Mouse (Mus musculus): ENCODE data around the gene Capn8. TPM values are rescaled to one million over a fixed set of nuclear protein-coding genes. Genes with fewer than 3 reads are reported as not detected.
"Not testable (repeated sequence)": the region's sequence is repeated elsewhere in the genome, so short reads cannot be mapped to it uniquely, and the experiment has no call there.

Capn8 gene
- polyA plus RNA-seq, 1 experiment from 2014 or later = 0.08 TPM

- H3K27me3 ChIP-seq = no peaks in the 10 kb centered on the region
- 0 out of 2 replicates have a peak, but pooled peaks cover 2% of the 10 kb centered on the region for H3K4me1 ChIP-seq
- H3K27ac ChIP-seq = no peak overlapping the region
- H3K36me3 ChIP-seq = no peaks in the 10 kb centered on the region
- H3K9ac ChIP-seq = no peak overlapping the region
- no peak overlapping the region for H3K4me3 ChIP-seq
- ATAC-seq (ENCODE audit: insufficient number of reproducible peaks, insufficient read depth, low FRiP score, low TSS enrichment) = no peak
- no peaks in the 10 kb centered on the region for H3K9me3 ChIP-seq
- 93% methylated on average over 4 of the region's 4 CpGs for WGBS
- no peak overlapping the region for H3K4me2 ChIP-seq (replicated peaks)
Observed at GRCm38 (mm10) chr1:182629228-182629627, 64.4 kb downstream of the Capn8 start.

GRCm38 (mm10) chr1:182633712-182634294 is 69.0 kb downstream of the Capn8 start:
- 82% methylated on average over 12 of the region's 12 CpGs for WGBS
- no peak overlapping the region for H3K4me2 ChIP-seq (replicated peaks)
- no peak overlapping the region for H3K4me3 ChIP-seq

GRCm38 (mm10) chr1:182639016-182639415 is 74.2 kb downstream of the Capn8 start:
- Histone ChIP-seq H3K4me3 (no peak overlapping the region), H3K4me1 (peaks cover 12% of the 10 kb centered on the region; the same call in 1 of the 2 replicates), H3K27me3 (no peaks in the 10 kb centered on the region), H3K36me3 (no peaks in the 10 kb centered on the region), H3K4me2 (replicated peaks) (no peak overlapping the region), H3K27ac (no peak overlapping the region), H3K9ac (no peak overlapping the region), H3K9me3 (no peaks in the 10 kb centered on the region)
- WGBS = 53% methylated on average over 7 of the region's 7 CpGs
- no peak for ATAC-seq (ENCODE audit: insufficient number of reproducible peaks, insufficient read depth, low FRiP score, low TSS enrichment)

More at GRCm38 (mm10) chr1:182633712-182634294, 69.0 kb downstream of the Capn8 start:
- Histone ChIP-seq H3K36me3 (no peaks in the 10 kb centered on the region), H3K9me3 (no peaks in the 10 kb centered on the region), H3K27ac (no peak overlapping the region), H3K9ac (no peak overlapping the region), H3K27me3 (no peaks in the 10 kb centered on the region), H3K4me1 (no peaks in the 10 kb centered on the region)
- no peak for ATAC-seq (ENCODE audit: insufficient number of reproducible peaks, insufficient read depth, low FRiP score, low TSS enrichment)

GRCm38 (mm10) chr1:182639456-182639855 is 74.6 kb downstream of the Capn8 start:
- WGBS = 83% methylated on average over 5 of the region's 5 CpGs
- Histone ChIP-seq H3K4me3 (no peak overlapping the region), H3K9me3 (no peaks in the 10 kb centered on the region), H3K4me2 (replicated peaks) (no peak overlapping the region), H3K9ac (no peak overlapping the region), H3K36me3 (no peaks in the 10 kb centered on the region), H3K27ac (no peak overlapping the region), H3K4me1 (peaks cover 12% of the 10 kb centered on the region; the same call in 1 of the 2 replicates), H3K27me3 (no peaks in the 10 kb centered on the region)
- ATAC-seq (ENCODE audit: insufficient number of reproducible peaks, insufficient read depth, low FRiP score, low TSS enrichment) = no peak

GRCm38 (mm10) chr1:182640094-182640493 is 75.3 kb downstream of the Capn8 start:
- no peak overlapping the region for H3K27ac ChIP-seq
- no peak overlapping the region for H3K9ac ChIP-seq
- ATAC-seq (ENCODE audit: insufficient number of reproducible peaks, insufficient read depth, low FRiP score, low TSS enrichment) = no peak
- no peak overlapping the region for H3K4me2 ChIP-seq (replicated peaks)
- 71% methylated on average over 4 of the region's 4 CpGs for WGBS
- H3K4me3 ChIP-seq = no peak overlapping the region
- no peaks in the 10 kb centered on the region for H3K27me3 ChIP-seq
- no peaks in the 10 kb centered on the region for H3K9me3 ChIP-seq
- H3K4me1 ChIP-seq = peaks cover 13% of the 10 kb centered on the region; the same call in 1 of the 2 replicates
- H3K36me3 ChIP-seq = no peaks in the 10 kb centered on the region

GRCm38 (mm10) chr1:182642779-182643178 is 78.0 kb downstream of the Capn8 start:
- no peak for ATAC-seq (ENCODE audit: insufficient number of reproducible peaks, insufficient read depth, low FRiP score, low TSS enrichment)
- peaks cover 20% of the 10 kb centered on the region; the same call in 1 of the 2 replicates for H3K4me1 ChIP-seq
- no peaks in the 10 kb centered on the region for H3K9me3 ChIP-seq
- no peak overlapping the region for H3K4me3 ChIP-seq
- no peaks in the 10 kb centered on the region for H3K36me3 ChIP-seq
- no peak overlapping the region for H3K27ac ChIP-seq
- H3K4me2 ChIP-seq (replicated peaks) = no peak overlapping the region
- no peak overlapping the region for H3K9ac ChIP-seq
- WGBS = 46% methylated on average over 2 of the region's 2 CpGs
- no peaks in the 10 kb centered on the region for H3K27me3 ChIP-seq

GRCm38 (mm10) chr1:182644418-182644817 is 79.6 kb downstream of the Capn8 start:
- WGBS = 84% methylated on average over 8 of the region's 8 CpGs
- not testable (repeated sequence) for H3K4me2 ChIP-seq (replicated peaks); H3K9ac ChIP-seq; H3K9me3 ChIP-seq; H3K27ac ChIP-seq; H3K36me3 ChIP-seq; H3K27me3 ChIP-seq; ATAC-seq (ENCODE audit: insufficient number of reproducible peaks, insufficient read depth, low FRiP score, low TSS enrichment); H3K4me3 ChIP-seq
- H3K4me1 ChIP-seq = peaks cover 20% of the 10 kb centered on the region; the same call in 1 of the 2 replicates

- H3K4me1 ChIP-seq = peaks cover 20% of the 10 kb centered on the region; the same call in 1 of the 2 replicates
- H3K4me2 ChIP-seq (replicated peaks) = no peak overlapping the region
- no peak overlapping the region for H3K4me3 ChIP-seq
- ATAC-seq (ENCODE audit: insufficient number of reproducible peaks, insufficient read depth, low FRiP score, low TSS enrichment) = no peak
- WGBS = 38% methylated on average over 6 of the region's 6 CpGs
- no peak overlapping the region for H3K9ac ChIP-seq
- H3K27ac ChIP-seq = no peak overlapping the region
- no peaks in the 10 kb centered on the region for H3K9me3 ChIP-seq
- H3K27me3 ChIP-seq = no peaks in the 10 kb centered on the region
- H3K36me3 ChIP-seq = no peaks in the 10 kb centered on the region
Observed at GRCm38 (mm10) chr1:182645211-182645668, 80.4 kb downstream of the Capn8 start.

GRCm38 (mm10) chr1:182646796-182647195 is 82.0 kb downstream of the Capn8 start:
- 53% methylated on average over 3 of the region's 3 CpGs for WGBS
- no peak for ATAC-seq (ENCODE audit: insufficient number of reproducible peaks, insufficient read depth, low FRiP score, low TSS enrichment)
- Histone ChIP-seq H3K4me1 (peaks cover 20% of the 10 kb centered on the region; the same call in 1 of the 2 replicates), H3K9me3 (no peaks in the 10 kb centered on the region), H3K27ac (no peak overlapping the region), H3K9ac (no peak overlapping the region), H3K27me3 (no peaks in the 10 kb centered on the region), H3K4me3 (no peak overlapping the region), H3K4me2 (replicated peaks) (no peak overlapping the region), H3K36me3 (no peaks in the 10 kb centered on the region)

- Histone ChIP-seq H3K4me1 (no peaks in the 10 kb centered on the region), H3K4me3 (no peak overlapping the region), H3K4me2 (replicated peaks) (no peak overlapping the region), H3K9ac (no peak overlapping the region), H3K27ac (no peak overlapping the region), H3K36me3 (no peaks in the 10 kb centered on the region), H3K9me3 (no peaks in the 10 kb centered on the region), H3K27me3 (no peaks in the 10 kb centered on the region)
- ATAC-seq (ENCODE audit: insufficient number of reproducible peaks, insufficient read depth, low FRiP score, low TSS enrichment) = no peak
- WGBS = 25% methylated on average over 6 of the region's 6 CpGs
Observed at GRCm38 (mm10) chr1:182657760-182658159, 93.0 kb downstream of the Capn8 start.

- 0 out of 2 replicates have a peak, but pooled peaks cover 5% of the 10 kb centered on the region for H3K4me1 ChIP-seq
- no peaks in the 10 kb centered on the region for H3K27me3 ChIP-seq
- H3K9ac ChIP-seq = no peak overlapping the region
- H3K4me3 ChIP-seq = no peak overlapping the region
- no peaks in the 10 kb centered on the region for H3K36me3 ChIP-seq
- ATAC-seq (ENCODE audit: insufficient number of reproducible peaks, insufficient read depth, low FRiP score, low TSS enrichment) = no peak
- no peaks in the 10 kb centered on the region for H3K9me3 ChIP-seq
- 63% methylated on average over 7 of the region's 7 CpGs for WGBS
- H3K27ac ChIP-seq = no peak overlapping the region
- H3K4me2 ChIP-seq (replicated peaks) = no peak overlapping the region
Observed at GRCm38 (mm10) chr1:182660365-182660764, 95.6 kb downstream of the Capn8 start.

GRCm38 (mm10) chr1:182663671-182664070 is 98.9 kb downstream of the Capn8 start:
- Histone ChIP-seq H3K9ac (no peak overlapping the region), H3K9me3 (no peaks in the 10 kb centered on the region), H3K4me2 (replicated peaks) (no peak overlapping the region), H3K27me3 (no peaks in the 10 kb centered on the region), H3K4me3 (no peak overlapping the region), H3K36me3 (no peaks in the 10 kb centered on the region), H3K4me1 (0 out of 2 replicates have a peak, but pooled peaks cover 5% of the 10 kb centered on the region), H3K27ac (no peak overlapping the region)
- 67% methylated on average over 11 of the region's 11 CpGs for WGBS
- ATAC-seq (ENCODE audit: insufficient number of reproducible peaks, insufficient read depth, low FRiP score, low TSS enrichment) = no peak
